Mouse (Mus musculus) heart, adult 2 months (tissue): ENCODE measurements around the gene Ubqln4. TPM values are rescaled to one million over a fixed set of nuclear protein-coding genes. Genes with fewer than 3 reads are reported as not detected.
"Not testable (repeated sequence)": the region's sequence is repeated elsewhere in the genome, so short reads cannot be mapped to it uniquely, and the experiment has no call there.

ENCODE experiments used
- DNase-seq, 2 experiments: peaks; one replicate each; pipeline ENCODE4 v3.0.0; 2021
- H3K27ac ChIP-seq: fragments of 200-600 bp; 2 replicates; pipeline ENCODE4 v1.8.1; 2022
- H3K27me3 ChIP-seq: fragments of 200-500 bp; 2 replicates; pipeline ENCODE4 v1.6.1; 2012; ENCODE audit warnings: mild to moderate bottlenecking, low read length, inconsistent platforms, mixed read lengths; ENCODE audit not compliant: control insufficient read depth, insufficient read depth
- H3K36me3 ChIP-seq: fragments of 200-500 bp; 2 replicates; pipeline ENCODE4 v1.6.1; 2012; ENCODE audit warnings: low read length, inconsistent platforms; ENCODE audit not compliant: control insufficient read depth, insufficient read depth
- H3K4me1 ChIP-seq: fragments of 200-500 bp; 2 replicates; pipeline ENCODE4 v1.6.1; 2011; ENCODE audit warnings: low read length; ENCODE audit not compliant: control insufficient read depth, insufficient read depth
- H3K4me3 ChIP-seq: fragments of 200-600 bp; 2 replicates; pipeline ENCODE4 v1.8.1; 2022
- H3K79me2 ChIP-seq: fragments of 200-500 bp; replicated peaks from 2 replicates; pipeline ENCODE4 v1.6.1; 2012; ENCODE audit warnings: mild to moderate bottlenecking, inconsistent platforms, low read length, moderate library complexity, mixed read lengths; ENCODE audit not compliant: control insufficient read depth, insufficient read depth
- H3K9ac ChIP-seq: fragments of 200-500 bp; 2 replicates; pipeline ENCODE4 v1.6.1; 2012; ENCODE audit warnings: low read depth, mild to moderate bottlenecking, control low read depth, inconsistent platforms, low read length, mixed read lengths
- CTCF ChIP-seq: fragments of 200-600 bp; IDR thresholded peaks from 2 replicates; pipeline ENCODE4 v1.8.1; 2022; ENCODE audit warnings: antibody characterized with exemption, mild to moderate bottlenecking, moderate library complexity
- EP300 ChIP-seq: fragments of 200-500 bp; IDR thresholded peaks from 2 replicates; pipeline ENCODE4 v1.6.1; 2011; ENCODE audit warnings: low read depth, low read length, control low read depth; ENCODE audit not compliant: insufficient read depth
- POLR2A ChIP-seq: fragments of 200-500 bp; IDR thresholded peaks from 2 replicates; pipeline ENCODE4 v1.6.1; 2011; ENCODE audit warnings: mild to moderate bottlenecking, low read depth, low read length, control low read depth; ENCODE audit not compliant: insufficient read depth
- WGBS: fragments of 180-500 bp; shearing (Covaris S2); methylation state at CpG from one replicate; pipeline ENCODE4 v1.1.7; 2018; 5-methylcytosine and 5-hydroxymethylcytosine counted together
- intact Hi-C: fragments of 180-260 bp; cut with DNase I; formaldehyde crosslinking; loops from one replicate; pipeline ENCODE4 v1.15.1; 2025
- polyA plus RNA-seq: library from polyadenylated mRNA; depleted of rRNA; stranded (reverse); fragments of >200 nt; gene quantifications from 2 replicates; pipeline ENCODE4 v1.2.3, GENCODE M21; 2012
- total RNA-seq, 2 experiments: library from RNA; stranded (reverse); gene quantifications; 2 replicates each; pipeline ENCODE4 v1.2.3; 2021

The Ubqln4 gene
- total and polyA plus RNA-seq, 3 experiments = 69.3 to 76.5 (median 70.1) TPM

GRCm38 (mm10) chr3:88591044-88591443, 37.5 kb downstream of the Ubqln4 start:
- 64% methylated on average over 3 of the region's 3 CpGs for WGBS
- intact Hi-C loops = no loop called here
- no peaks in the 10 kb centered on the region for H3K79me2 ChIP-seq
- H3K4me1 ChIP-seq = peaks cover 6% of the 10 kb centered on the region
- no peaks in the 10 kb centered on the region for H3K36me3 ChIP-seq
- DNase-seq = no peak
- no peak overlapping the region for H3K4me3 ChIP-seq
- H3K27ac ChIP-seq = no peak overlapping the region
- H3K27me3 ChIP-seq = no peaks in the 10 kb centered on the region
- TF ChIP-seq EP300 (no peak), CTCF (no peak), POLR2A (no peak)
- no peak overlapping the region for H3K9ac ChIP-seq

GRCm38 (mm10) chr3:88591950-88592731, 38.6 kb downstream of the Ubqln4 start:
- peak overlapping the region; percentile 1; the same call in 1 of the 2 replicates for H3K9ac ChIP-seq
- intact Hi-C loops = loop anchor here (2.0 kb wide), 1 partner anchor 147 kb away; no protein-coding TSS in a partner anchor
- H3K4me1 ChIP-seq = peaks cover 6% of the 10 kb centered on the region
- H3K36me3 ChIP-seq = no peaks in the 10 kb centered on the region
- DNase-seq = peak; percentile 36 to 43
- H3K27ac ChIP-seq = peak overlapping the region; percentile 75
- H3K4me3 ChIP-seq = peak overlapping the region; percentile 19
- 12% methylated on average over 9 of the region's 9 CpGs for WGBS
- TF ChIP-seq EP300 = no peak
- TF ChIP-seq POLR2A = no peak
- peak; percentile 84 for TF ChIP-seq CTCF
- H3K79me2 ChIP-seq = no peaks in the 10 kb centered on the region
- no peaks in the 10 kb centered on the region for H3K27me3 ChIP-seq

GRCm38 (mm10) chr3:88592942-88593576, 39.5 kb downstream of the Ubqln4 start:
- no peaks in the 10 kb centered on the region for H3K27me3 ChIP-seq
- no peaks in the 10 kb centered on the region for H3K79me2 ChIP-seq
- peak overlapping the region; percentile 75 for H3K27ac ChIP-seq
- 58% methylated on average over 10 of the region's 10 CpGs for WGBS
- TF ChIP-seq CTCF = no peak
- no peak for TF ChIP-seq POLR2A
- TF ChIP-seq EP300 = no peak
- peak; percentile 30 to 31 for DNase-seq
- H3K9ac ChIP-seq = no peak overlapping the region
- no peaks in the 10 kb centered on the region for H3K36me3 ChIP-seq
- H3K4me1 ChIP-seq = peaks cover 6% of the 10 kb centered on the region
- no peak overlapping the region for H3K4me3 ChIP-seq
- intact Hi-C loops = loop anchor here (2.0 kb wide), 1 partner anchor 146 kb away; no protein-coding TSS in a partner anchor

GRCm38 (mm10) chr3:88593893-88594580, 40.5 kb downstream of the Ubqln4 start:
- Histone ChIP-seq H3K4me1 (peaks cover 6% of the 10 kb centered on the region), H3K9ac (no peak overlapping the region), H3K27me3 (no peaks in the 10 kb centered on the region), H3K79me2 (no peaks in the 10 kb centered on the region), H3K36me3 (no peaks in the 10 kb centered on the region), H3K4me3 (no peak overlapping the region), H3K27ac (no peak overlapping the region)
- intact Hi-C loops = loop anchor here (2.0 kb wide), 1 partner anchor 145 kb away; no protein-coding TSS in a partner anchor
- no peak for DNase-seq
- 42% methylated on average over 10 of the region's 10 CpGs for WGBS
- TF ChIP-seq CTCF (no peak), EP300 (no peak), POLR2A (no peak)

- H3K27me3 ChIP-seq, DNase-seq, intact Hi-C loops, H3K36me3 ChIP-seq, H3K4me1 ChIP-seq, H3K79me2 ChIP-seq, H3K9ac ChIP-seq, H3K27ac ChIP-seq, H3K4me3 ChIP-seq: not testable (repeated sequence)
- 90% methylated on average over 4 of the region's 4 CpGs for WGBS
These were observed 43.0 kb downstream of the Ubqln4 start for GRCm38 (mm10) chr3:88596547-88596946.

- H3K4me3 ChIP-seq = no peak overlapping the region
- H3K79me2 ChIP-seq = no peaks in the 10 kb centered on the region
- intact Hi-C loops = no loop called here
- no peak overlapping the region for H3K27ac ChIP-seq
- H3K9ac ChIP-seq = no peak overlapping the region
- H3K4me1 ChIP-seq = peaks cover 3% of the 10 kb centered on the region
- TF ChIP-seq POLR2A = no peak
- TF ChIP-seq EP300 = no peak
- no peak for TF ChIP-seq CTCF
- 63% methylated on average over 4 of the region's 4 CpGs for WGBS
- no peak for DNase-seq
- H3K27me3 ChIP-seq = no peaks in the 10 kb centered on the region
- no peaks in the 10 kb centered on the region for H3K36me3 ChIP-seq
These were observed 48.9 kb downstream of the Ubqln4 start for GRCm38 (mm10) chr3:88602466-88602865.
